Mouse (Mus musculus) bone marrow macrophage, adult 2 months (primary cell): ENCODE results near the gene Cfap54.

Source experiments
- CTCF ChIP-seq: IDR thresholded peaks from 2 replicates; pipeline ENCODE4 v1.5.1; 2012; ENCODE audit warnings: low read depth, mild to moderate bottlenecking, low read length, moderate library complexity
- POLR2A ChIP-seq: IDR thresholded peaks from 2 replicates; pipeline ENCODE4 v1.6.1; 2012; ENCODE audit warnings: mild to moderate bottlenecking, low read depth, low read length, borderline replicate concordance

GRCm38 (mm10) chr10:92950044-92950443 is 131.4 kb downstream of the Cfap54 start:
- TF ChIP-seq CTCF (no peak), POLR2A (no peak)
